Mouse (Mus musculus) embryonic fibroblast, embryonic 13.5 days (primary cell): ENCODE results near the gene Cacna2d4.

Experiments
- CTCF ChIP-seq: IDR thresholded peaks from 2 replicates; pipeline ENCODE4 v1.5.1; 2011; ENCODE audit warnings: mild to moderate bottlenecking, control low read depth, low read length, moderate library complexity, borderline replicate concordance; ENCODE audit not compliant: insufficient read depth
- POLR2A ChIP-seq: IDR thresholded peaks from 2 replicates; pipeline ENCODE4 v1.6.1; 2011; ENCODE audit warnings: low read depth, mild to moderate bottlenecking, control low read depth, low read length, moderate library complexity

DNA sequence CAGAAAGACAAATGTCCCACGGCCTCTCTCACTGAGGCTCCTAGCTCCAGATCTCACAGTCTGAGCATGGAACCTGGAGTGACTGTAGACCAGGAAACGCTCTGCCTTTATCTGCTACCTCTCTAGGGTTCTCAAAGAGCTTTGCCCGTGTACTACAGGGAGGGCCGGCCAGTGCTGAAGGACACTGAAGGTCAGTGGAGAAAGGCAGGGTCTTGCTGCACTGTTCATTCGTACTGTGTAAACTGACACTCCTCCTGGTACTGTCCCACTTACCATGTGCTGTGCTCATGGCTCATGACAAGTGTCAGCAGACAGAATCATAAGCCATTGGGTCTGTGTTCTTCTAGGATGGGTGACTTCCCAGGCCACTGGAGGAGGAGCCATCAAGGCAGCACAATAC lies 23.0 kb upstream of the Cacna2d4 start:
- TF ChIP-seq CTCF: no peak
- TF ChIP-seq POLR2A: no peak
